Mouse (Mus musculus) neural tube, embryonic 11.5 days (tissue): ENCODE data around the gene Tuba3b. TPM values are rescaled to one million over a fixed set of nuclear protein-coding genes. Genes with fewer than 3 reads are reported as not detected.

ENCODE experiments used
- ATAC-seq: fragments of 200-750 bp; cut with Nextera tagmentation; 2 replicates; pipeline ENCODE4 v1.8.0; 2017; ENCODE audit warnings: moderate number of reproducible peaks, mild to moderate bottlenecking, moderate TSS enrichment, moderate library complexity; ENCODE audit not compliant: insufficient read depth, low FRiP score, low TSS enrichment
- DNase-seq: peaks from one replicate; pipeline ENCODE4 v3.0.0-alpha.2; 2015; ENCODE audit warnings: low spot score
- H3K27ac ChIP-seq: fragments of 300-500 bp; sonication (generic); 2 replicates; pipeline ENCODE4 v1.5.1; 2014; ENCODE audit warnings: low read depth, mild to moderate bottlenecking, low read length
- H3K27me3 ChIP-seq: fragments of 300-500 bp; sonication (generic); 2 replicates; pipeline ENCODE4 v1.6.1; 2014; ENCODE audit warnings: mild to moderate bottlenecking, low read length, mixed read lengths; ENCODE audit not compliant: control insufficient read depth, insufficient read depth
- H3K36me3 ChIP-seq: fragments of 300-500 bp; sonication (generic); 2 replicates; pipeline ENCODE4 v1.6.1; 2014; ENCODE audit warnings: mild to moderate bottlenecking, low read length, moderate library complexity, mixed read lengths; ENCODE audit not compliant: control insufficient read depth, insufficient read depth
- H3K4me1 ChIP-seq: fragments of 300-500 bp; sonication (generic); 2 replicates; pipeline ENCODE4 v1.6.1; 2014; ENCODE audit warnings: low read length, mixed read lengths; ENCODE audit not compliant: control insufficient read depth, insufficient read depth
- H3K4me2 ChIP-seq: fragments of 300-500 bp; sonication (generic); 2 replicates; pipeline ENCODE4 v1.6.1; 2014; ENCODE audit warnings: low read depth, mild to moderate bottlenecking, moderate library complexity
- H3K4me3 ChIP-seq: fragments of 300-500 bp; sonication (generic); 2 replicates; pipeline ENCODE4 v1.5.1; 2014; ENCODE audit warnings: low read depth, low read length
- H3K9ac ChIP-seq: fragments of 300-500 bp; sonication (generic); 2 replicates; pipeline ENCODE4 v1.6.1; 2014; ENCODE audit warnings: mild to moderate bottlenecking, low read length
- H3K9me3 ChIP-seq: fragments of 300-500 bp; sonication (generic); 2 replicates; pipeline ENCODE4 v1.6.1; 2016; ENCODE audit warnings: low read length; ENCODE audit not compliant: control insufficient read depth
- WGBS: fragments of 180-500 bp; shearing (Covaris S2); extraction: QIAGEN DNeasy Blood & Tissue Kit; methylation state at CpG from one replicate; pipeline ENCODE4 v1.1.7; 2014; 5-methylcytosine and 5-hydroxymethylcytosine counted together
- polyA plus RNA-seq: library from polyadenylated mRNA; unstranded; fragments of >200 nt; fragmentation: Nextera tagmentation; extraction: Ambion mirVana; gene quantifications from 2 replicates; pipeline ENCODE4 v1.2.1, GENCODE M21; 2014

Gene Tuba3b
- polyA plus RNA-seq, 1 experiment from 2014 or later, result not detected

GRCm38 (mm10) chr6:145667654-145668053 lies 52.1 kb downstream of the Tuba3b start:
- 75% methylated on average over 3 of the region's 3 CpGs for WGBS
- Histone ChIP-seq H3K9ac (no peak overlapping the region), H3K4me2 (no peak overlapping the region), H3K4me1 (no peaks in the 10 kb centered on the region), H3K27me3 (no peaks in the 10 kb centered on the region), H3K9me3 (no peaks in the 10 kb centered on the region), H3K27ac (no peak overlapping the region), H3K4me3 (no peak overlapping the region), H3K36me3 (no peaks in the 10 kb centered on the region)
- ATAC-seq (no peak), DNase-seq (no peak)

- ATAC-seq (no peak), DNase-seq (no peak)
- no peaks in the 10 kb centered on the region for H3K4me1 ChIP-seq
- no peaks in the 10 kb centered on the region for H3K27me3 ChIP-seq
- WGBS, result 65% methylated on average over 10 of the region's 10 CpGs
- no peak overlapping the region for H3K4me3 ChIP-seq
- no peak overlapping the region for H3K27ac ChIP-seq
- no peak overlapping the region for H3K4me2 ChIP-seq
- no peaks in the 10 kb centered on the region for H3K36me3 ChIP-seq
- H3K9ac ChIP-seq, result no peak overlapping the region
- no peaks in the 10 kb centered on the region for H3K9me3 ChIP-seq
These were observed 54.1 kb downstream of the Tuba3b start for GRCm38 (mm10) chr6:145669596-145670071.

Other genes with a start within 250 kb of the Tuba3b start
- gene Lmntd1, start 1.4 kb upstream of the Tuba3b start, polyA plus RNA-seq, result 0.21 TPM in 1 of 2 replicates, not detected in the other
- 3.8 and 4.5 TPM in 2 replicates for gene Rassf8, start 131.0 kb downstream of the Tuba3b start, polyA plus RNA-seq
- 1.0 and 1.2 TPM in 2 replicates for gene Bhlhe41, start 249.8 kb downstream of the Tuba3b start, polyA plus RNA-seq